Mouse (Mus musculus) CD4-positive, CD25-positive, alpha-beta regulatory T cell, adult 4 months (primary cell): ENCODE measurements around the gene Mphosph6. TPM values are rescaled to one million over a fixed set of nuclear protein-coding genes. Genes with fewer than 3 reads are reported as not detected.

Source experiments
- ATAC-seq: one replicate; pipeline ENCODE4 v1.8.0; 2017
- polyA plus RNA-seq, 2 experiments: library from polyadenylated mRNA; unstranded; fragments of 100-300 nt; shearing (Covaris generic); gene quantifications; one replicate each; pipeline ENCODE4 v1.2.1; 2017

Mphosph6 gene
- 10 to 100 TPM; 57.8 to 65.0 TPM for polyA plus RNA-seq

DNA sequence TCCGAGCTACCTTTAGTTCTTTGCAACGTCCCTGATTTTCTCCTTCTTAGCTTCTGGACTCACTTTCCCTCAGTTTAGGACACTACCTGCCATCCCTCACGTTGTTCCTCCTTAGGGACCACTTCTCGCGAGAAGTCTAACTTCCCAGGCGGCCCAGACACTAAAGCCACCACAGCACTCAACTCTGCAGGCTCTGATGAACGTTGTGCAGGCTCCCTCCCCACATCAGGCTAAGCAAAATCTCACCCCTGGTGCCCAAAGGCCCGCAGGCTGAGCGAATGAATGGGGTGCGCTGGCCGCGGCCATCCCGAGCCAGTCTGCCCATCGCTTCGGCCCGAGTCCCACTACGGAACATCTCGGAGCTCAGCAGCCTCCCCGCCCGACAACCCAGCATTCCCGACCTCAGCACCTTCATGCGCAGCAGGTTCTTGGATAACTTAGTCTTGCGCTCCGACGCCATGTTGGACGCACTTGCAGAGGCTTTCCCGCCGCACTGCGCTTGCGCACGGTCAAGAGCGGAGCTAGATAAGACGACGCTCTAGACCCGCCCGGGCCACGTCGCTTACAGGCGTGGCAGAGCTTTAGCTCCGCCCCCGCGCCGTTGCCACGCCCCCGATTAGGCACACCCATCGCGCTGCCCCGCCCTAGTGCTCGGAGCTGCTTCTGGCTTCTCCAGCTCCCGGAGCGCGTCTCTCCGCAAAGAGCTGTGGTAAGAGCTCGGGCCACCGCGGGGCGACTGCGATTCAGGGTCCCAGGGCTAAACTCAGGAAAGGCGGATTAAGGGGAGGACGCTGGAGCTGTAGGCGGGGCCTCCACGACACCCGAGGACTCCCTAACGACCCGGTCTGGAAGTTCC lies at the start of gene Mphosph6:
Mphosph6 (minus strand) TSS at position 501 of the 856 bp plus-strand sequence.
- ATAC-seq = peak; percentile 97

DNA sequence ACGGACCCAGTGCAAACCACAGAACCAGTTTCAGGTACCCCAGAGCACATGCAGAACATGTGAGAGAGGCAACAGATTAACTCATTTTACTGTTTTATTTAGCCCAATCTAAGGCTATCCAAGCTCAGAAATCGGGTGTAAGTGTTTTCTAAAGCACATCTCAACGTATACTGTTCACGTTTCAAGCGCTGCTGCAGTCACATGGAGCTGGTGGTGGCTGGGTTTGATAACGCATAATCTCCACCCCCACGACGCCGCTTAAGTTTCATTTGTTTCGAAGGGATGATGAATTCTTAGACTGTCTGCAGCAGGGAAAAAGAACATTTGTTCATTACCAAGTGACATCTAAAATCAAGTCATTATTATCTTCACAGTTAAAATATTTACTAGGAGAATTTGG lies 48.7 kb upstream of the Mphosph6 start:
- ATAC-seq = no peak

DNA sequence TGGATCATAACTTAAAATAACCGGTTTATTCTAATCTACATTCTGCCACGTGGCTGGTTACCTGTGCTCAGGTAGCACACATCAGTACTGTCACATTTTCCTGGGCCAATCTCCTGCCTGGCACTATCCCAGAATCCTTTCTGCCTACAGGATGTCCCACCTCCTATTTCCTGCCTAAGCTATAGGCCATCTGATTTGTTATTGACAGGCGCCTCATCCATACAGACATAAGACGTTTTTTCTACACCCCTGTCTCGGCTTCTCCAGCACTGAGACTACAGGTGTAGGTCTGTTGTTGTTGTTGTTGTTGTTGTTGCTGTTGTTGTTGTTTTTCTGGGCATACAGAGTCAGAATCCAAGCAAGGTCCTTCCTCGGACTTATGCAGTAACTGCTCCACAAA lies 46.1 kb upstream of the Mphosph6 start:
- no peak for ATAC-seq

DNA sequence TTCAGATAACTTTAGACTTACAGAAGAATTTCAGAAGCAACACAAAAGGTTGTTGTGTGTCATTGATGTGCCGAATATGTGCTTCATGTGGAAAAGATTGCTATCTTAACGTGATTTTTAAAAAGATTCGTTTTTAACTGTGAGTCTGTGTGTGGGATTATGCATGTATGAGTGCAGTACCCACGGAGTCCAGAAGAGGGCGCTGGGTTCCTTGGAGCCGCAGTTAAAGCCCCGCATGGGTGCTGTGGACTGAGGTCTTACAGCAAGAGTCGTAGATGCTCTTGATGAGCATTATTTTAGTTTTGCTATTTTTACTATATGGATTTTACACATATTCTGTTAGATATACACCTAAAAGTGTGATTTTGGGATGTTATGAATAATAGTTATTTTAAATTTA lies 42.0 kb upstream of the Mphosph6 start:
- no peak for ATAC-seq

DNA sequence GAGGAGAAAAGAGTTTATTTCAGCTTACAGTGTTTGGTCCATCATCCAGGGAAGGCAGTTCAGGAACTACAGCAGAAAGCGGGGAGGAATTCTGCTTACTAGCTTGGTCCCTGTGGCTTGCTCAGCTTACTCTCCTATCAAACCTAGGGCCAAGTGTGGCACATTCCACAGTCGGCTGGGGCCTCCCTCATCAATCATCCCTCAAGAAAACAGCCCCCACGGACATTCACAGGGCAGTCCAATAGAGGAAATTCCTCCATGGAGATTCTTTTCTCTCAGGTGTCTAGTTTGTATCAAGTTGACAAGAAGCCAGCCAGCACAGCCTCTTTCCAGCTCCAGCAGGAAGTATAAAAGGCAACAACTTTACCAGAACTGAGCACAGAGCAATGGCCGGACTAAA lies 11.8 kb upstream of the Mphosph6 start:
- ATAC-seq = no peak

DNA sequence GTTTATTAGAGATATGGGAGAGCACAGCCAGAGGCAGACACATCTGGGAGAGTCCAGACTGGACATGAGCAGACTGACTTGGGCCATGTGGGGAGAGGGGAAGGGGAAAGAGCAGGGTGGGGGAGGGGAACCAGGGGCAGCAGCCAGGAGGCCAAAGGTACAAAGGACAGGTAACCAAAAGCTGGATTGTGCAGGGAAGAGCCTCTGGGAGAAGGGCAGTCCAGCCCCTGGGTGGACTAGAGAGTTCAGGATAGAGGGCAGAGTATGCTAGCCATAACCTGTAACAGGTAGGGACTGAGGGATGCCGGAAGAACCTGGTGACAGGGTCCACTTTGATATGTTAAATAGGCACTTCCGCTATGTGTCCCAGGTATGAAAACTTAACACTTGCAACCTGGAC lies 8.9 kb upstream of the Mphosph6 start:
- ATAC-seq = no peak

DNA sequence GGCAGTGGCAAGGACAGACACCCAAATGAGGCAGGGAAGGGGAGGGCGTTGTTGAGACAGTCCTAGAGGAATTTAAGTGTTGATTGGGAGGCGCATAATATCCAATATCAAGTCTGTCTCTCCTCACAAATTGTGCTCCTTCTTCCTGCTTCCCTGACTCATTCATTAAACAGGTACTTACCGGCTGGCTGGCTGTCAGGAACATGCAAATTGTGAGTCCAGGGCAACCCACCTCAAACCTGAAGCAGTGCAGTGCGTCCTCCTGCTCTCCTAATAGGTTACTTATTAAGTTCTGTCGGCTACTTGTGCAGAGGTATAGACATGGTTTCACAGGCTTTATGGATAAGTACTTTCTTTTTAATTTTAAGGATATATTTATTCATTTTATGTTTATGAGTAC lies 3.7 kb upstream of the Mphosph6 start:
- ATAC-seq = no peak

DNA sequence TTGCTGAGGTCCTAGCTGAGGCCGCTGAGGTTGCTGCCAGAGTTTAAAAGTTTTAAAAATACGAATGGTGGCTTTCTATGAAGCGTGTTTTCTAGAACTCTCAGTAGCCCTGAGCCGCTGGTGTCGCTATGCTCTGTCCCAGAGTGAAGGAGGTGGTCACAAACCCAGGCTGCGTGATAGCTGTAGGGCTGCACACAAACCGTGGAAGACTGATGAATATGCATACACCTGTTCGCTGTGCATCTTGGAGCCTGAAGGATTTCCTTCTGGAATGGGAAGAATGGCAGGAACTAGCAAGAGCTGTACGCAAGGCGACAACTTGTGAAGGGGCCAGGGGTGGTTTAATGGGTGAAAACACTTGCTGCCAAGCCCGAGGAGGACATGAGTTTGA lies 551 bp upstream of the Mphosph6 start:
- ATAC-seq = peak; percentile 47

DNA sequence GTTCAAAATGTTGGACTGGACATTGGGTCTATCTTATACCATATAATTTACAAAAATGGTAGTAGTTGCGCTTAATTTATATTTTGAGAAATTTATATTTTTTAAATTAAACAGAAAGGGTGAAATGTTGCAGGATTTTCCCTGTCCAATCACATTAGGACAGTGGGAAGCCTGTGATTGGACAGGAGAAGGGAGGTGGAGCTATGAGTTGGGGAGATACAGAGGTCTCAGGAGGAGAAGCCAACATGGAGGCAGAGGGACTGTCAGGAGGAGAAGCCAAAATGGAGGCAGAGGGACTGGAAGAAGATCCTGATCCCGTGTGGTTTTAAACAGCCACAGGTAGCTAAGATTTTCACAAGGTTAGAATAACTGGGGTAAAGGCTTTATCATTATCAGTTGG lies 3.7 kb downstream of the Mphosph6 start:
- no peak for ATAC-seq

DNA sequence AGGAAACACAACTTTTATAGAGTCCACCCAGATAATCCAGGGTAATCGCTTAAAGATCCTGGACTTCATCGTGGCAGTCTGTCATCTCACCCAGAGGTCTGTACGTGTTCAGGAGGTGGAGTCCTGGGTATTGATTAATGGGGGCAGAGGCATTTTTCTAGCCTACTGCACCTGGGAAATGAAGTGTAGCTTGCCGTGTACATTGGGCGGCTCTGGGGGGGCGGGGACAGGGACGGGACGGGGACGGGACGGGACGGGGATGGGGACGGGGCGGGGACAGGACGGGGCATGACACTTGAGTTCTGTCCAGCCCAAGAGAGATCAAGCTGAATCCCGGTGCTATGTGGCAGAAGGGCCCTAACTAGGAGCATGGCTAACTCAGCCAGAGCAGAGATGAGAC lies 5.3 kb downstream of the Mphosph6 start:
- ATAC-seq = no peak

DNA sequence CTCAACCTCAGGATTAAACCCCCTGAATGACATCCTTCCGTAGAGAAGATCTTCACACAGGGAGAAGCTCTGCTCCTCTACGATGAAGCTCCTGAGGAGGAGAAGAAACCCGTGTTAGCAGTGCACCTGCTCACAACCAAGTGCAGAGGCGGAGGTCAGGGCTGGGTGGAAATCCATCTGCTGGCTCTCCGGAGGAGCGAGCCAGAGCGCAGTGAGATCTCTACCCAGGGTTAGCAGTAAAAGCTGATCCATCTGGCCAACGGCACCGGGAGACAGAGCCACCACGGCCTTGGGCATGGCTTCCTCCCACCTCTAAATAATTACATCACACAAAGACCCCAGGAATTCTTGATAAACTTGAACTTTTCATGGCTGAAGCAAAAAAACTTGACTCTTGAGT lies 7.2 kb downstream of the Mphosph6 start:
- no peak for ATAC-seq

DNA sequence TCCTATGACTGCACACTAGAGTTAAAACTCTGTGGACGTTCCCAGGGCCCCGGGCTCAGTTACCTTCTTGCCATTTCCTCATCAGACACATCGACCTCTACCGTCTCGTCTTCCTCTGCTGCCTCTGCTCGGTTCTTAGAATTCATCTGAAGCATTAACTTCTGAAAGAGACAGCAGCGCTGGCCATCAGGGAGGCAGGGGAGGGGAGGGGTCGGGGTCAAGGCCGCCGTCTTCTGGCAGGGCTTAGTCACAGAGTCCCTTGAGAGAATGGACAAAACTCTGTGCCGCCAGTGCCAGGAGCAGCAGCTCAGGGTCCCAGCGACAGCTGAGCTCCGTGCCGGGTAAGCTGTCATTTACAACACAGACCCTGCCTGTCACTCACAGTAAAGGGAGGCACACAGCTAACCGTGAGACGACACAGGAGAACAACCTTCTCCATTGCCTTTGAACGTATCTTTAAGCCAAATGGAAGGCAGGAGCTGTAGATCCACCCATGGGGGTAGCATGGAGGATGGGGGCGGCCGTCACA lies 9.1 kb downstream of the Mphosph6 start:
- ATAC-seq = no peak

DNA sequence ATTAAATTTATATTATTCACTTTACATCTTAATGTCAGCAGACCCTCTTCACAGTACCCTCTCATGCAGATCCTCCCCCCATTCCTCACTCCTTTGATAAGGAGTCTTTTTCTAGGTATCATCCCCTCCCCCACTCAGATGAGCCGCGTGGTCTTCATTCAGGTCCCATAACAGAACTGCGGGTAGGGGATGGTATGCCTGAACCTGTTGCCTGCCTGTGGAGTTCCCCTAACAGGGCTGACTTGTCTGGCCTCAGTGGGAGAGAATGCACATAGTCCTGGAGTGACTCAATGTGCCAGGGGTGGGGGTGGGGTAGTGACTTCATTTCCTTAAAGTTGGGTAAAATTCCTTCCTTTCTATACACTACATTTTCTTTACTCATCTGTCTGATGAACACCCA lies 15.3 kb downstream of the Mphosph6 start:
- no peak for ATAC-seq

DNA sequence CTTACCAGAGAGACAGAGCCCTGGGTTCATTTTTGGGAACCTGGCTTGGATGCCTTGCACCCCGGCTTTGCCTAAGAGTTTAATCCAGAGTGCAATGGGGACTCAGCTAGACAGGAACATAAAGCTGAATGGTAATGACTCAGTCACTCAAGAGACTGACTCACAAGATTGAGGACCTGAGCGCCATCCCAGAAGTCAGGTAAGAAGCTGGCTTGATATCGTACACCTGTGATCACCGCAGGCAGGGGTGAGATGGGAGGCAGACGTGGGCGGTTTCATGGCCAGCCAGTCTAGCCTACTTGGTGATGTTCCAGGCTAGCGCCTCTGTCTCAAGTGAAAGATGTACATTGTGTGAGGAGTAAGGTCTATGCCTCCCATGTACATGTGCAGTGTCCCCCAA lies 18.7 kb downstream of the Mphosph6 start:
- ATAC-seq = no peak

DNA sequence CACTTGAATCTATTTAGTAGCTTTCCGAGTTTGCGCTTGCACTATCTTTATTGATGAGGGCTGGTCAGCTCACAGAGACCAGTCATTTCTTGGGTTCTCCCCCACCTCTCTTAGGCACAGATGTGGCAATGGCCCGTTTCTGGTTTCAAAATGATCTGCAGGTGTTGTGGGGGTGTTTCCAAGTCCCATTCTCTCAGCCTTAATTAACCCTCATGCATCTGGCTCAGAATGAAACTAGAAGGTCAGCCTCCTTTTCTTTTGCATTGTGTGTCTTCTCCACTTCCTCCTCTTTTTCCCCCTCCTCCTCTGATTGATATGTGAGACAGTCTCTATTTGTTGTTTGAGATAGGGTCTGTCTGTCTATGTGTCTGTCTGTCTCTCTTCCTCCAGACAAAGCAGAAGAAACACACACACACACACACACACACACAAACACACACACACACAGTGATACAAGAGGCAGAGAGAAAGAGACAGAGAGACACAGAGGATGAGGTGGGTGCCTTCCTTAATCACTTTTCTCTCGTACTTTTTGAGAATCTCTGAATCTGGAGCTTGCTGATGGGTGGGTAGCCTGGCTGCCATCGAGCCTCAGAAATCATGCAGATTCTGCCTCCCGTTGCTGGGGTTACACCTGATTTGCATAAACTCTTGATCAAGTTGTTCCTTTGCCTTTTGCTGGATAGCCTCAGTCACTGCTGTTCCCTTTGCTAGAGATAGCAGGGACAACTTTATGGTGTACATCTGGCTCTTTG lies 20.2 kb downstream of the Mphosph6 start:
- peak; percentile 70 for ATAC-seq

DNA sequence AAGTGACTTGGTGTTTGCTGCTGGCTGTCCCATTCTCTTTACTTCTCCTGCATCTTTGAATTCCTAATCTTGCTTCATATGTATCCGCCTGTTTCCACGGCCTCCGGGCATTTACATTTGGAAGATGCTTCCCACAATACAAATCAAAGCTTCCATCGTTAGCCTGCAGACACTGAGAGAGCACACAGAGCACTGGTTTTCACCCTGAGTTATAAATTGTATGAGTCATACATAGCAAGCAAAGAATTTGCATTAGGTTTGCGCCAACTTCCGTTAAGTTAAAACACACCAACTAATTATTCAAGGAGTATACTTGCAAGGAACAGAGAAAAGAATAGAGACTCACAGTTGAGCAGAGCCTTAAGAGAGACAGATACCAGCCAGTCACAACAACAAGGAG lies 22.4 kb downstream of the Mphosph6 start:
- peak; percentile 40 for ATAC-seq

DNA sequence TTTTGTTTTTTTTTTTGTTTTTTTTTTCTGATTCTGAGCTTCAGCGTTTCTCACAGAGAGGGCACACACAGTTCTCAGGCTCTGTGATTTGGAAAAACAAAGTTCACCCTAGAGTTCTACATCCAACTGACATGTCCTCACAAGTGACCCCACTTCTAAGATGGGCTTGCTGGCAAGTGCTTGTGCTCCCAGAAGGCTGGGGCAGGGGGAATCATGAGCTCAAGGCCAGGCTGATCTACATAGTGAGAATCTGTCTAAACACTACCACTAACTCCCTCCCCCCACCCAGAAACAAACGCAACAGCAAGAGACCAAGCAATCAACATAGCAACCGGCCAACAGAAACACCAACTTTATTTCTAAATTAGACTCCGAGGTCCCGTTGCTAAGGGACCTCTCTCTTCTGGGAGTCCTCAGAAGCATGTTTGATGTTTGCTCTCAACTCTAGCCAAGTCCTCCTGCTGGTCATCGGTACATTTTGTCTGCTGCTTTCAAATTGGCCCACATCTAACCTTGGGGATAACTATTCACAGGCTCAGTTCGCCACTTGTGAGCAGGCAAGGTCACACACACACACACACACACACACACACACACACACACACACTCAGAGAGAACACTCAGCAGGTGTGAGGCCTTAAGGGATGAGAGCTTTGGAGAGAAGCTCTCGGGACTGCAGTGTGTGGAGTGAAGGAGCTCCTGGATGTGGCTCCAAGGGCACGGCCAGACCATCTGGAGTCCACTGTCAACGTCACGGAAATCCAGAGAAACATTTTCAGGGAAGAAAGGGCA lies 23.0 kb downstream of the Mphosph6 start:
- ATAC-seq = no peak

DNA sequence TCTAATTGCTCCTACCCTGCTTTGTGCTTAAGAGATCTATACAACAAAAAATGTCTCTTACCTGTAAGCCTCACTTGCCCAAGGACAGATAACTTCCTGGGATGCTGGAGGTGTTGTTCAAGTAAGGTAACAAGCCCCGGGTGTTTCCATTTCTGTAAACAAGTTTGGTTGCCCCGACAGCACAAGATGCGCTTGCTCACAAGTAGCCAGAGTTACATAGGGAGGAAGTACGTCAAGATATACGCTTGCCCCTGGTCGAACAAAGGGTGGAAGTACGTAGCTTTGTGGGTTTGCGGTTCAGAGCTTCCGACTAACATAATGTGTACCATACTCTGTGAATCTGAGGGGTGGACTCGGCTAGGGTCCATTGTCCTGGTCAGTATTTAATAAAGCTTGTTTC lies 25.7 kb downstream of the Mphosph6 start:
- peak; percentile 71 for ATAC-seq

DNA sequence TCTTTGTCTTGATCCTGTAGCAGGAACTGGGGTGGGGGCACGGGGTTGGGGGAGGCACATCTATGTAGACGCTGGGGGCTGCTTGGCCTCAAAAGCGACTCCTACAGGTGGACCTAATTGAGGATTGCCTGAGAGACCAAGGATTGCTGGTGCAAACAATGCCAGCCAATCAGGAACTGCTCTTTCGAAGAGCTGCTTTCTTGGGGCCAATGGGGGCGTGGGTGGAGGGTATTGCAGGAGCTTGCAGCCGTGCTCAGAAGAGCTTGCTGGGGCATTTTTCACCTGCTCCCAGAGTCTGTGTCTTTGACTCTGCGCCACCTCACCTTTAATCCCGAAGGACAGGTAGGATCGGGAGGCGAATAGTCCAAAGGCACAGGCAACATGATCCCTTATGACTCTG lies 26.1 kb downstream of the Mphosph6 start:
- no peak for ATAC-seq

DNA sequence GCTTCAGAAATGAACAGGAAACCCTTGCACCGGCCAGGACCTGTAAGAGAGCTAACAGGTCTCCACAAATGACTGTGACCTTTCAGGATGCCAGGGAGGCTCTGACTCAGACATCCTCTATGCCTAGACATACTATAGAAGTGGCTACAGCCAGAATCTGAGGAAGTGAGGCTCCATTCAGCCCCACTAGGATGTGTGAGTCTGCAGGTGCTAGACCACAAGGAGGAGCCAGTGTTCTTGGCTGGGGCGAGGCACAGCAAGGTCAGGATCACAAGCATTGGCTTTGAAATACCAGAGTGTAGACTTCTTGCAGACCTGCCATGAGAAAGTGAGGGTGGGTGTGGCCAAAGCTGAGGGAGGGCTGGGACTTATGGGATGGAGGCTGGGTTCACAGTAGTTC lies 29.1 kb downstream of the Mphosph6 start:
- ATAC-seq = peak; percentile 81

DNA sequence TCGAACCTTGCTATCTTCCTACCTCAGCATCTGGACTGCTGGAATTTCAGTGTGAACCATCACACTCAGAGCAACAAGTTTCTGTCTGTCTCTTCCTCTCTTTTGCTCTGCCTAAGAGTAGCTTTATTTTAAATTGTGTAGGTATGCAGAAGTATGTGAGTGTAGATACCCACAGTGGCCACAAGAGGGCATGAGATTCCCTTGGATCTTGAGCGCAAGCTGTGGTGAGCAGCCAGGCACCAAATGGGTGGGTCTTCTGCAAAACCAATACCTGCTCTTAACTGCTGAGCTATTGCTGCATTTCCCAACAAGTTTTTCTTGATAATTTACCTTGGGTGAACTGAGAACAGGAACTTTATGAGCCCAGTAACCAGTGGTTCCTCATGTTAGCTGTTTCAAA lies 29.6 kb downstream of the Mphosph6 start:
- ATAC-seq = peak; percentile 37

DNA sequence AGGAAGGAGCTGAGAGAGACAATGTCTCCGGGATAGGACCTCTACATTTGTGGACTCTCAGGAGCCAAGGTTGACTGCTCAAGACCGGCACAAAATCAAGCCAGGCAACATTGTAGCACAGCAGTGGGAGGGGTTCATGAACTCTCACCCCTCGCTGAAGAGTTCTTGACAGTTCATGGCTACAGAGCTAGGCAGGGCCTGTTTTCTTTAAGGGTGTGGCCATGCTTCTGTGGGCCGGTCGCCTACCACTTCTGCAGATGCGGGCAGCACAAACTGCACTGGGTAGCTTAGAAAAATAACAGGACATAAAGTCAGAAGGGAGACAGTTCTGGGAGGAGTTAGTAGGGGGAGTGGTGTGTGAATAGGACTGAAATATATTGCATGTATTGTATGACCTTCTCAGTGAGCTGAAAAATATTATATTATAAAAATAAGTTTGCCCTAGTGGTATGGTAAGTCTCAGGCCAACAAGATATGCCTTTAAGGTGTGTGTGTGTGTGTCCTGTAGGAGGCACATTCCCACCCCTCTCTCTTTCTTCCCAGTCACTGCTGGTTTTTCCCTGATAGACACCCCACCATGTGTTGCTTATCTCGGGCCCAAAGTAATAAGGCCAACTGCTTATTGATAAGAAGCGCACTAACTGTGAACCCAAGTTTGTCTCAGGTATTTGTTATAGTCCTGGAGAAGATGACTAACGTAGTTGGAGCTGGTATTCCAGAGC lies 30.5 kb downstream of the Mphosph6 start:
- no peak for ATAC-seq
